Mouse (Mus musculus): ENCODE data around the gene Dennd4a.
"Not testable (repeated sequence)": the region's sequence is repeated elsewhere in the genome, so short reads cannot be mapped to it uniquely, and the experiment has no call there.

Gene Dennd4a

DNA sequence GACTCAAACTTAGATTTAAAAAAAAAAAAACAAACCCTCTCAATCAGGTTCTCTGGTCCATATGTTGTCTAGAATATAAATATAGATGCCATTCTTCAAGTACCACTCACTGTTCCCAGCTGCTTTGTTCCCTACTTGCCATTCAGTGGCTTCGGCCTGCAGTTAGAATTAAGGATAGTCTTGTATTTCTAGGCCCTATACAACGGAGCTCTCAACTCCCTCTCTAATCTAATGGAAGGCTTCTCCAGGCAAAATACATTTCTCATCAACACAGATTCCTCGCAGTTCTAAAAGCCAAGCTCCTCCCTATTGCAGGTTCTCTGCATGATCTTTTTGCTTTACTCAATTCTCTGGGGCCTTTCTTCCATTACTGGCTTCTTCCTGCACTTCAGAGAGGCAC is 1.3 kb upstream of the Dennd4a start:
- in situ Hi-C loops (cut with MboI, MseI) = no loop called here

DNA sequence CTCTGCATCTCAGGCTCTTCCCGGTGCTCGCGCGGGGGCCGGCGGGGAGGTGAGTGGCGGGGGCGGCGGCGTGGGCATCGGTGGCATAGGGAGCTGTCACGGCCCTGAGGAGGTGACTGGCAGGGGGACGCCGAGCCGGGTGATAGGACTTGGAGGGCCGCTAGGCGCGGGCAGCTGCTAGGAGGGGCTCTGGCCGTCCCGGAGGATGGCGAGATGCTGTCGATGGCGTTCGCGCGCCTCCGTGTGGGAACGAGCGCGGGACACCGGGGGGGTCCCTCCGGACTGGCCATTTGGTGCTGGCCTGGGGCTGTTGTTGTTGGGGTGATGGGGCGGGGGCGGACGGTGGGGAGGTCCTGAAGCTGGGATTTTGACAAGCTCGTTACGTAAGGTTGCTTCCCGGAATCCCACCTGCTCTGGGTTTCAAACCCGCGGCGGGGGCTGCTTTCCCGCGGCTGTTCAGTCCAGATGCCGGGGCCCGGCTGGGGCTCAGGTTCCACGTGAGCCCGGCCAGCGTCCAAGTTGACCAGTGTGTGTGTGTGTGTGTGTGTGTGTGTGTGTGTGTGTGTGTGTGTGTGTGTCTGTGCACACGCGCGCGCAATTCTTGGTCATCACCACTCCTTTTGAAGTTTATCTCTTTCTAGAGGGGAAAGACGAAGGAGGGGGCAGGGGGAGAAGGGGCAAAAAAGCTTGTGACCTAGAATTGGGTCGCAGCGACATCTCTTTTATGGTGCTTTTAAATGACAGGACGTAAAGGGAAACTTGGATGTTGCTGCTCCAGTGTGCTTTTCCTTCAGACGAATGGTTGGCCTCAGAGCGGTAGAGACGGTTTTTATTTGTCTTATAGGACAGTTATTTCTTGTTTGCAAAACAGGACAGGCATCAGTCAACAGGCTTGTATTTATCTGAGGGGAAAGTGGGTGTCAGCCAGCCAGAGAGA is 666 bp downstream of the Dennd4a start:
- in situ Hi-C loops (cut with MboI, MseI) = no loop called here

GRCm38 (mm10) chr9:64812475-64812860 is 1.3 kb downstream of the Dennd4a start:
- in situ Hi-C loops (cut with MboI, MseI) = no loop called here

DNA sequence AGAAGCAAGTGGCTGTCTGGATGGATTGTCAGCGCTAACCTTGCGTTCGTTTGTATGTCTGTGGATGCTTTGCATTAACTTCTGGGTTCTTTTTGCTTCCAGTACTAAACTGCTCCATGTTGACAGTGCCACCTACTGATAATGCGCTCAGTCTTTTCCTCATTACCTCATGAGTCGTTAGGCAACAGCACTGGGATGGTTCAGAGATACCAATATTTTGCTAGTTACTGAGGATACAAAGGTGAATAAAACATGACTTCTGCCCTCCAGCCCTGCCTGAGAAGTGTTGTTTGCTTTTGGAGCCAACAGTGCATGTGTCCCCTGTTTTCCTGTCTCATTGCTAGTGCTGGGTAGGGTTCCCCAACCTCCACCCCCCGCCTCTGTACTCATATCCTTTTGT is 3.1 kb downstream of the Dennd4a start:
- in situ Hi-C loops (cut with MboI, MseI) = no loop called here

DNA sequence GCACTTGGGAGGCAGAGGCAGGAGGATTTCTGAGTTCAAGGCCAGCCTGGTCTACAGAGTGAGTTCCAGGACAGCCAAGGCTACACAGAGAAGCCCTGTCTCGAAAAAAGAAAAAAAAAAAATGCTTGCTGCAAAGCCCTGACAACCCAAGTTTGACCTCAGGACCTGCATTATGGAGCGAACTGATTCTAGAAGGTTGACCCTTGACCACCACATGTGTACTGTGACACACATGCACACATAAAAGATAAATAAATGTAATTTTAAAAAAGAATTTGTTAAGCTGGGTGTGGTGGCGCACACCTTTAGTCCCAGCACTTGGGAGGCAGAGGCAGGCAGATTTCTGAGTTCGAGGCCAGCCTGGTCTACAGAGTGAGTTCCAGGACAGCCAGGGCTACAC is 8.5 kb downstream of the Dennd4a start:
- in situ Hi-C loops (cut with MboI, MseI) = not testable (repeated sequence)

GRCm38 (mm10) chr9:64820086-64820795 is 9.1 kb downstream of the Dennd4a start:
- in situ Hi-C loops (cut with MboI, MseI) = no loop called here

DNA sequence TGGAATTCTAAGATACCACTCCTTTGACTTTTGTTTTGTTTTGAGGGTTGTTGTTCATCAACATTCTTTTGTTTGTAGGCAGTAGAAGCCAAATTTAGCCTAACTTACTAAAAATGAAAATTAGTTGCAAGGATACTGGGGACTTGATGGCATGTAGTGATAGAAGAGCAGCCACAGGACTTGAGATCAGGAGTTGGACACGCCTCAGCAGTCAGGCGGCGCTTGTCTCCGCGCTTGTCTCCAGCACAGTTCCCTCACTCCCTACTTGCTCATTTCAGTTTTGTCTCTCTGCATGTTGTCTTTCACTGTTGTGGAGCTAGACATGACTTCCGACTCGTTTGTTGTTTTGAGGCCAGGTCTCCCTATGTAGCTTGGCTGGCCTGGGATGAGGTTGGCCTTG is 11.1 kb downstream of the Dennd4a start:
- in situ Hi-C loops (cut with MboI, MseI) = no loop called here

- in situ Hi-C loops (cut with MboI, MseI) = no loop called here
These were observed 13.4 kb downstream of the Dennd4a start for GRCm38 (mm10) chr9:64824389-64825008.

DNA sequence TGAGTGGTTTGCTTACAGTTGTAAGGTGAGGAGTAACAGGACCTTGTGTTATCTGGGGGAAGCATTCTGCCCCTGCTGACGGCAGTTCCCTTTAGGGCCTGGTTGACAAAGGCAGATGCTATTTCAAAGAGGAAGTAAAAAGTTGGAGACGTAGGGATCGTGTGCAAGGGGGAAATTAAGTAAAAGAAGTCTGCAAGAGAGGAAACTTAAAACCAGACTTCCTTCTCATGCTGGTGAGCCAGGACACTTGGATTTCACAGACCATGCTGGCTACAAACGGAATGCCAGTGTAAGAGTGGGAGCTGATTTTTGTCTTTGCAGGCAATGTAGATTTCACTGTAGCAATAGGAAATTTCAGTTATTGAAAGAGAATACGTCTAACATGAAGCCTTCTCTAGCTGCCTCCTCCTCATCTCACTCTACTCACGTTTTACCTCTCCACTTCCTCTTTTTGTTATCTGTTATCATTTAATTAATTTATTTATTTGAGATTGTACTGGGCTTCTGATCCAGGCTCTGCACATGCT is 19.0 kb downstream of the Dennd4a start:
- in situ Hi-C loops (cut with MboI, MseI) = no loop called here

DNA sequence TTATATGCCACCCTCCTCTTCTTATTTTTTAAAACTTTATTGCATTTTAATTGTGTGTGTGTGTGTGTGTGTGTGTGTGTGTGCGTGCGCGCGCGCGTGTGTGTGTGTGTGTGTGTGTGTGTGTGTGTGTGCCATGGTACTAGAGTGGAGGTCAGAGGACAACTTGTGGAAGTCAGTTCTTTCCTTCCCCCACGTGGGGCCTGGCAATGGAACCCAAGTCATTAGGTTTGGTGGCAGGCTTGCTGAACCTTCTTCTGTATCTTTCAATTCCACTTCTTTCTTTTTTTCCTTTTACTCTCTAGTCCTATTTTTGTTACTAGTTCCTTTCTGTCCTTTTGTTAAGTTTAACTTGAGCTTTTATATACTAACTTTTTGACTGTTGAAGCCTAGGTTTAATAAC is 19.5 kb downstream of the Dennd4a start:
- in situ Hi-C loops (cut with MboI, MseI) = no loop called here

GRCm38 (mm10) chr9:64831760-64832159 is 20.6 kb downstream of the Dennd4a start:
- in situ Hi-C loops (cut with MboI, MseI) = no loop called here

DNA sequence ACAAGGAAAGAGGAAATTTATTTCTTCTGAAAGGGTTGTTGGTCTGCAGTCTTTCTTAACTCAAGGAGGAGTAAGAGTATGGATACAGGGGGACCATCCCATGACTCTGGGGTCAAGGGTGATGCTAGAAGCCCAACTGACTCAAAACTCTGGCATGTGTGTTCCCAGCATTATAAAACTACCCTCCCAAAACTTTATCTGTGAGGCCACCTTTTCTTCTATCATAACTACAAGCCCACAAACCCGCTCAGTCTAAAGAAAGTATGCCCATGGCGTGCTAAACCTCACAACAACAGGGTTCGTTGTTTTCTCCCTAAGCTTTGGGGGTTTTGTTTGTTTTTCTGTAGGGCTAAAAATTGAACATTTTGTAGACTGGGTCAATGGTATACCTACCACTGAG is 23.3 kb downstream of the Dennd4a start:
- in situ Hi-C loops (cut with MboI, MseI) = no loop called here

- in situ Hi-C loops (cut with MboI, MseI) = no loop called here
These were observed 34.2 kb downstream of the Dennd4a start for GRCm38 (mm10) chr9:64845355-64845754.

- in situ Hi-C loops (cut with MboI, MseI) = no loop called here
These were observed 38.4 kb downstream of the Dennd4a start for GRCm38 (mm10) chr9:64849548-64849947.

DNA sequence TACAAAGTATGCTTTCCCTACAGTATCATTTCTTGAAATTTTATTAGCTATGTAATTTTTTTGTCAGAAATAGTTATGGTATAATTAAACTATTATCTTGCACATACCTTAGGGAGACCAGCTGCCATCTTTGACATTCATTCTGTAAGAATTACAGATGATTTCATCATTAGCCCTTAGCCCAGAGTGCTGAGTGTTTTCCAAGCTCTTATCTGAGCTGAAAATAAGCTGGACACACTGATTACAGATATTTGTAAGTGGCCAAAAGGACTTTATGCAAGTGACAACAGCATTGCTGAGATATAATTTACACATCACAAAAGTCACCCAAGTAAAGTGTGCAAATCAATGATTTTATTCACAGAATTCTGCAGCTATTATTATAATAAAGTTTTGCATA is 48.9 kb downstream of the Dennd4a start:
- in situ Hi-C loops (cut with MboI, MseI) = loop anchor here (5.0 kb wide), 1 partner anchor 83 kb away; no protein-coding TSS in a partner anchor

GRCm38 (mm10) chr9:64862687-64863086 is 51.5 kb downstream of the Dennd4a start:
- in situ Hi-C loops (cut with MboI, MseI) = loop anchor here (5.0 kb wide), 1 partner anchor 85 kb away; no protein-coding TSS in a partner anchor

GRCm38 (mm10) chr9:64886008-64886407 is 74.9 kb downstream of the Dennd4a start:
- in situ Hi-C loops (cut with MboI, MseI) = no loop called here

DNA sequence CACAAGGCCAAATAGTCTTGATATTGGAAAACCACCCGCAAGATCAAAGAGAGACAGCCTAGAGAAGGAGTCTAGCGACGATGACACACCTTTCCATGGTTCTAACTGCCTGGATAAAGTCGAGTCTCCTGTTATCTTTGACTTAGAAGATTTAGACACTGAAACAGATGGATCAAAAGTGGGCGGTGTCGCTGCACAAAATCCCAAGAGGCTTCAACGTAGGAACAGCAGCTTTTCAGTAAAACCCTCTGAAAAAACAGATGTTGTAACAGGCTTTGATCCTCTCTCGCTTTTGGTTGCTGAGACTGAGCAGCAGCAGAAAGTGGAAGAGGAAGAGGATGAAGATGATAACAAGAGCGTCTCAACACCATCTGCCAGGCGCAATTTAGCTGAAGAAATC is 85.5 kb downstream of the Dennd4a start:
- in situ Hi-C loops (cut with MboI, MseI) = no loop called here

GRCm38 (mm10) chr9:64902866-64903265 is 91.7 kb downstream of the Dennd4a start:
- in situ Hi-C loops (cut with MboI, MseI) = no loop called here

DNA sequence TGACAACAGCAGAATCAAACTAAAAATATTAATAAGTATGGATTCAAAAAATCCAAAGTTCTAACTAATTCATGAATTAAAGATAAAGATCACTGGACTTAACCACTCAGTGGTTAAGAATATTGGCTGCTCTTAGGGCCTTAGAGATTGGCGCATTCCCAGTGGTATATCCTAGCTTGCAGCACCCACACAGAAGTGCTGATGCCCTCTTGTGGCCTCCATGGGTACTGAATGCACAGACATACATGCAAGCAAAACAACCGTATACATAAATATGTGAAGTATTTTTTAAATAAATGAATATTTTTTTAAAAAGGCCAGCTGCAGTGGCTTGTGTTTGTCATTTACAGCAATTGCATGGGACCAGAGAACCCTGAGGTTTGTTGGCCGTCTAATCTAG is 92.2 kb downstream of the Dennd4a start:
- in situ Hi-C loops (cut with MboI, MseI) = no loop called here

DNA sequence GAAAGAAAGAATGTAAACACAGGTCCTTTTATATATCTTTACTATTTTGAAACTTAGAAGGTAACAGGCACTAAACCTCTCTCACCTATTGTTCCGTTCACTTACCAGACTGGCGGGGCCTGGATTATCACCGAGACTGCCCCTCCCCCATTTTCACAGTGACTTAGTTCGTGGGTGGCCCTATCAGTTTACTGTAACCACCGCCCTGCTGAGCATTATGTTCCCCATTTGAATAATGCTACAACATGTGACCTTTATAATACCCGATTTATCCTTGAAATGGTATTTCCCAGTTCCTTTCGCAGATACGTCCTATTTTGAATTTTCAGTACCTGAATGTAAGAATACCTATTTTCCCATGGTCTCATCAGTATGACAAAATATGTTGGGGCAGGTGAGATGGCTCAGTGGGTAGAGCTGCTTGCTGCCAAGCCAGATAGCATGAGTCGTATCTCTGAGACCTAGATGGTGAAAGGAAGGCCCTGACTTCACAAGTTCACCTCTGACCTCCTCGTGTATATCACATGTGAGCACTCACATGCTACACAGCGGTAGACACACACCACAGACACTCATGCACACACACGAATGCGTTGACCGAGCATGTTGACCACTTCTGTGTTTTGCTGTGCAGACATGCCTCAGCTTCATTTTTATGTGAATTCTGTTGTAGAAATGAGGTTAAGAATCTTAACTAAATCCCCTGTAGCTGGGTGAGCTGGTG is 93.9 kb downstream of the Dennd4a start:
- in situ Hi-C loops (cut with MboI, MseI) = no loop called here

Data from T-helper 1 cell (primary cell).